Mouse (Mus musculus) midbrain, embryonic 13.5 days (tissue): Measurements from ENCODE around the gene Pelo. TPM values are rescaled to one million over a fixed set of nuclear protein-coding genes. Genes with fewer than 3 reads are reported as not detected.

Experiments
- ATAC-seq: fragments of 200-750 bp; cut with Nextera tagmentation; 2 replicates; pipeline ENCODE4 v1.8.0; 2017; ENCODE audit warnings: mild to moderate bottlenecking, moderate TSS enrichment, moderate library complexity
- H3K27ac ChIP-seq: fragments of 300-500 bp; sonication (generic); 2 replicates; pipeline ENCODE4 v1.5.1; 2015; ENCODE audit warnings: inconsistent platforms, mild to moderate bottlenecking, moderate library complexity
- H3K27me3 ChIP-seq: fragments of 300-500 bp; sonication (generic); 2 replicates; pipeline ENCODE4 v1.6.1; 2015; ENCODE audit warnings: mild to moderate bottlenecking, inconsistent platforms
- H3K36me3 ChIP-seq: fragments of 300-500 bp; sonication (generic); 2 replicates; pipeline ENCODE4 v1.6.1; 2015; ENCODE audit warnings: mild to moderate bottlenecking, inconsistent platforms
- H3K4me1 ChIP-seq: fragments of 300-500 bp; sonication (generic); replicated peaks from 2 replicates; pipeline ENCODE4 v1.6.1; 2015; ENCODE audit warnings: inconsistent platforms
- H3K4me2 ChIP-seq: fragments of 300-500 bp; sonication (generic); replicated peaks from 2 replicates; pipeline ENCODE4 v1.6.1; 2015; ENCODE audit warnings: moderate library complexity, mild to moderate bottlenecking, inconsistent platforms
- H3K4me3 ChIP-seq: fragments of 300-500 bp; sonication (generic); replicated peaks from 2 replicates; pipeline ENCODE4 v1.5.1; 2015; ENCODE audit warnings: mild to moderate bottlenecking, inconsistent platforms
- H3K9ac ChIP-seq: fragments of 300-500 bp; sonication (generic); replicated peaks from 2 replicates; pipeline ENCODE4 v1.6.1; 2015; ENCODE audit warnings: mild to moderate bottlenecking, inconsistent platforms
- H3K9me3 ChIP-seq: fragments of 300-500 bp; sonication (generic); 2 replicates; pipeline ENCODE4 v1.6.1; 2016; ENCODE audit warnings: mild to moderate bottlenecking, inconsistent platforms
- WGBS: fragments of 180-500 bp; shearing (Covaris S2); methylation state at CpG from one replicate; pipeline ENCODE4 v1.1.7; 2015; 5-methylcytosine and 5-hydroxymethylcytosine counted together
- polyA plus RNA-seq: library from polyadenylated mRNA; unstranded; fragments of >200 nt; fragmentation: Nextera tagmentation; extraction: Ambion mirVana; gene quantifications from 2 replicates; pipeline ENCODE4 v1.2.1, GENCODE M21; 2015

Gene Pelo
- polyA plus RNA-seq, 1 experiment from 2014 or later, result 4.4 TPM

DNA sequence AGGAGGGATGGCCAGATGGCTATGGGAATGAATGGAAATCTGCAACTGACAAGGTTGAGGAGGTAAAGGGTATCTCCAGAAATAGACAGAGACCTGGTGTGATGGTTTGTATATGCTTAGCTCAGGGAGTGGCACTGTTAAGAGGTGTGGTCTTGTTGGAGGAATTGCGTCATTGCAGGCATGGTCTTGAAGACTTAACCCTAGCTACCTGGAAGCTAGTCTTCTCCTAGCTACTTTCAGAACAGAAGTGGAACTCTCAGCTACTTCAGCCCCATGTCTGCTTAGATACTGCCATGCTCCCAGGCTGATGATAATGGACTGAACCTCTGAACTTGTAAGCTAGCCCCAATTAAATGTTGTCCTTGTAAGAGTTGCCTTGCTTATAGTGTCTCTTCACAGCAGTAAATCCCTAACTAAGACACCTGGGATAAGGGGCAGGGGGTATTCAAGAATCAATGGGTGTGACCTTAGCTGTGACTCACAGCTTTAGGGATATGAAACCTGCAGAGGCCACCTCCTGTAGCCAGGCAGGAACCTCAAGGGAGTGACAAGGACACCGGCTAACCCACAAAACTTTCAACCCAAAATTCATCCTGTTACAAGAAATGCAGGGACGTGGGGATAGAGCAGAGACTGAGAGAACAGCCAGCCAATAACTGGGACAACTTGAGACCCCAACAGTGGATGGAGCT lies 27.1 kb upstream of the Pelo start:
- no peaks in the 10 kb centered on the region for H3K9me3 ChIP-seq
- H3K27me3 ChIP-seq, result no peaks in the 10 kb centered on the region
- no peak for ATAC-seq
- no peaks in the 10 kb centered on the region for H3K4me1 ChIP-seq
- no peak overlapping the region for H3K4me2 ChIP-seq
- no peaks in the 10 kb centered on the region for H3K36me3 ChIP-seq
- 89% methylated on average over 3 of the region's 3 CpGs for WGBS
- no peak overlapping the region for H3K4me3 ChIP-seq
- H3K27ac ChIP-seq, result no peak overlapping the region
- no peak overlapping the region for H3K9ac ChIP-seq

DNA sequence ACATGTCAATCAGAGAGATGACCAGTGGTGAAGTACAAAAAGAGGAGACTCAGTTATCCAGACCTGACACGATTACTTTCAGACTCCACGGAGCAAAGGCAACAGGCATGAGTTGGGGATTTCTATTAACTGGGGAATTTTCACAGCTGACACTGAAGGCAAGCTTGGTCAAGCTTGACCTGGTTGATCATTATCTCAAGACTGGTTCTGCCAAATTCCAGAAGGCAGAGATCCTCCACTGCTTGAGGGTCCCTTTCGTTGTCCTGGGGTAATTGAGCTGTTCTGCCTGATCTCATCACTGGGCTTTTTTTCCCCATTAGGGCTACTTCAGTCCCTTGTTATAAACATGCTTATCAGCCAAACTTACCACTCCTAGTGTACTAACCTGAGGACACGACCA lies 19.6 kb upstream of the Pelo start:
- no peak overlapping the region for H3K9ac ChIP-seq
- no peak overlapping the region for H3K4me3 ChIP-seq
- no peaks in the 10 kb centered on the region for H3K4me1 ChIP-seq
- no peaks in the 10 kb centered on the region for H3K9me3 ChIP-seq
- no peak overlapping the region for H3K4me2 ChIP-seq
- WGBS, result 83% methylated on average over 4 of the region's 4 CpGs
- no peak overlapping the region for H3K27ac ChIP-seq
- no peak for ATAC-seq
- no peaks in the 10 kb centered on the region for H3K36me3 ChIP-seq
- no peaks in the 10 kb centered on the region for H3K27me3 ChIP-seq

DNA sequence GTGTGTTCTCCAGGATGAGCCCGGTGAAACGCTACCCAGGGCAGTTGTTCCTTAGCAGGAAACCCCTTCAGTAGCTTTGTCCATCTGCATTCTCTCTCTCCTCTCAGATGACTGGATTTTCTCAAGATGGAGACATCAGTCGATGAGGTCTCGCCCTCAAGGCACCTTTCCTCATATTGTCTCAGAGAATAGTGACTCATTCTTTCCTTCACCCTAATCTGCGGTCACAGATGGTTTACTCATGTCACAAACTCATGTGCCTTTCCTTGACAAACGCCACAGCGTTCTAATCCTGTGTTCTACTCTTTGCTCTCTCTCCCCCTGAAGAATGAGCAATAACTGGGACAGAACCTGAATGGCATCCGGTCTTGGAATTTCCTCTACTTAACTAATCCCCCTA lies 17.4 kb upstream of the Pelo start:
- ATAC-seq, result no peak
- Histone ChIP-seq H3K27me3 (peaks cover 4% of the 10 kb centered on the region), H3K4me3 (no peak overlapping the region), H3K27ac (no peak overlapping the region), H3K4me2 (no peak overlapping the region), H3K9me3 (no peaks in the 10 kb centered on the region), H3K9ac (no peak overlapping the region), H3K4me1 (no peaks in the 10 kb centered on the region), H3K36me3 (no peaks in the 10 kb centered on the region)
- 80% methylated on average over 8 of the region's 8 CpGs for WGBS

DNA sequence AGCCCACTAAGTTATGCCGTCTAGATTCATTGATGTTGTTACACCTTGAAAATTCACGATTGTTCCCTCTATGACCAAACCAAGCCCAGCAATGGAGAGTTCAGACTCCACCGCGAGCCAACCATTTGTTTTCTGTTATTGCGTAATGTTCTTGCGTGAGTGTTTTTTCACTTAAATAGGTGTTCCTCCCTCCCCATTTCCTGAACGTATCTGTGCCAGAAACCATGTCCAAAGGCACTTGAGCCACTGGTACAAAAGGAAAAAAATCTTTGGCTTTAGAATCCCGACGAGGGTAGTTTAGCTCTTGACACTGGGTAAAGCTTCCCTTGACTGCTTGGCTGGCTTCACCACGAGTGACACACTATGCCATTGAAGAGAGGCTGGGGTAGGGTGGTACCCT lies 16.2 kb upstream of the Pelo start:
- Histone ChIP-seq H3K4me2 (no peak overlapping the region), H3K9me3 (no peaks in the 10 kb centered on the region), H3K9ac (no peak overlapping the region), H3K4me1 (peaks cover 9% of the 10 kb centered on the region), H3K4me3 (no peak overlapping the region), H3K27ac (no peak overlapping the region), H3K27me3 (peaks cover 12% of the 10 kb centered on the region), H3K36me3 (no peaks in the 10 kb centered on the region)
- WGBS, result 91% methylated on average over 10 of the region's 10 CpGs
- no peak for ATAC-seq

DNA sequence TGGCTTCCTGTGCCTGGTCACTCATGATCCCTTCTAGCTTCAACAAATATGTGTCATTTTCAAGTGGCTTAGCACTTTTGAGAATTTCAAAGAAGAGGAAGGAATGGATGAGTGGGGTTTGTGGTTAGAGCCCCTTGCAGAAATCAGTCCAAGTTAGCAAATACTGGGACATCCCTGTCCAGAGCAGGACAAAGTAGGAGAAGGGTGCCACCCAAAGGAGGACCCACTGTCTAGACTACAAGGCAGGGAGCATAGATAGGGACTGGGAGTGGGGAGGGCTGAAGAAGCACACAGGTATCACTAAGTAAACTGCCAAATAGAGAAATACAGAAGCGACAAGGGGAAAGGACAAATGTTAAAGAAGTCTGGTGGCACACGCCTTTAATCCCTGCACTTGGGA lies 12.8 kb upstream of the Pelo start:
- Histone ChIP-seq H3K9me3 (no peaks in the 10 kb centered on the region), H3K4me2 (no peak overlapping the region), H3K36me3 (no peaks in the 10 kb centered on the region), H3K27me3 (peaks cover 37% of the 10 kb centered on the region), H3K4me3 (no peak overlapping the region), H3K4me1 (peaks cover 10% of the 10 kb centered on the region), H3K9ac (no peak overlapping the region), H3K27ac (no peak overlapping the region)
- 97% methylated on average over 2 of the region's 2 CpGs for WGBS
- ATAC-seq, result no peak

DNA sequence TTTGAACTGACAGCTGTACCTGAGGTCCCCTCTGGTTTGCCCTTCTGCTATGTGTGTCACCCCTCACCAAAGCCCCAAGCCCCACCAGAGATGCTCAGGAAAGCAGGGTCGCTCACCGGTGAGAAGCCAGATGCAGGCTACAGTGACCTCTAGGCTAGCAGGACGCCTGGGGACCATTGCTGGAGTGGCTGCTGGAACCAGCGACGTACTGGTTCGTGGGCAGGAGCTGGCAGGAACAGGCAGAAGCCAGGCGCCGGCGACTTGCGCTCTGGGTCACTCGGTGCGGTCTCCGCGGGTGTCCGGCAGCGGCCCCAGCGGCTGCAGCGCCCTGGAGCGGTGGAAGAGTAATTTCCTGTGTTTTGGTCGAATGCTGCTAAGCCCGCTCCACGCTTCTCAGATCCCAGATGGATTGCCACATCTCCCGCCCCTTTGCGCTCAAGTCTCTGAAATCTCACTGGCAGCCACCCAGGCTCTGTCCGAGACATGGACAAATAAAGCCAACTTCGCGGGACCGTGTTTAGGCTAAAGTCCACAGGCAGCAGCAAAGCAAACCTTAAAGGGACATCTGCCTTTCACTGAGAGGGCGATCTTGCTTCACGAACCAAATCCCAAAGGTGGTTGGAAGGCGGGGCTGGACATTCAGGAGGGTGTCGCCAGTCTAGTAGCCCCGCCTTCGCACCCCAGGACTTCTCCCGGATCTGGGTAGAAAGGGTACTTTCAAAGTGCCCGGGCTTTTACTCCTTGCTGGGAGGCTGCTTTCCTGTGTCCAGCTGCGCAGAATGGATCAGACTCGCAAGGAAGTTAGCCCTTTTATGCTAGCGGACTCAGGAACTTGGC lies 11.6 kb upstream of the Pelo start, which contains the start of the genes Gm49395 and Itga1:
Gm49395 (minus strand) TSS at position 567 of the 837 bp plus-strand sequence.
Itga1 (minus strand) TSS at position 610 of the 837 bp plus-strand sequence.
- H3K27me3 ChIP-seq, result peaks cover 37% of the 10 kb centered on the region
- no peak within 1 kb of the TSS for H3K27ac ChIP-seq
- peak within 1 kb of the TSS; percentile 61 for H3K9ac ChIP-seq
- H3K4me1 ChIP-seq, result peaks cover 10% of the 10 kb centered on the region
- no peaks in the 10 kb centered on the region for H3K36me3 ChIP-seq
- peak; percentile 75 for ATAC-seq
- H3K4me3 ChIP-seq, result peak within 1 kb of the TSS; percentile 50
- H3K9me3 ChIP-seq, result no peaks in the 10 kb centered on the region
- H3K4me2 ChIP-seq, result peak within 1 kb of the TSS; percentile 88
- under 1% methylated on average over 39 of the region's 39 CpGs for WGBS

DNA sequence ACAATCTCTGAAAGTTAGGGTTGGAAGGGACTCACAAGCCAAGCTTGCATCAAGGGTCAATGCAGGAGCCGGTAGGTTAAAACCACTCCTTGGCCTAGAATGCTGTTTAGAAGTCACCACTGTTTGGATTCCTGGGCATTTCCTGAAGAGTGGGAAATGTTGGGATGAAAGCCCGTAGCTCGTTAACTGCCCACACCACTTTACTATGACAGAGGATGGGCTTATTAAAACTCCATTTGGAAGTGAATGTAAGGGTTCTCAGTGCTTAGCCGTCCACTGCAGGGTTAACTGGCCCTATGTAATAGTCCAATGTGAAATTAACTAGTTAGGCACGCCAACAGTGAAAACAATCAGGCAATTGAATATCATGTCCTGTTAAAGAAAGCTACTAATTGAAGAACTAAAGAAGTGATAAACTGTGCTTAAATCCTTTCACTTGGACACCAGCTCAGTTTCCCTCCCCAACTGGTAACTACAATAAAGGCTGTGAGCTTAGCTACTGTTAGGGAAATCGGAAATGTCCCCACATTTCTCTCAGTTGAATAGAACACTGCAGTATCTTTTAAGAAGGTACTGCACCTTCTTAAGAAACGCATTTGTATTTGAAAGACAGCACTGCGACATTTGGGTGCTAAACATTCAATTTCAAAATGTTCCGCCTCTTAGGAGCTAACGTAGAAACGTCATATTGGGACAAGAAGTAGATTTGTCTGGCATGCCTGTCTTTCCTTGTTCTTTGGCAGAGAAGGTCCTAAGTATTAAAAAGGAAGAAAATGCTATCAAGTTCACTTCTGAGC lies 10.6 kb upstream of the Pelo start:
- no peak overlapping the region for H3K27ac ChIP-seq
- ATAC-seq, result no peak
- no peaks in the 10 kb centered on the region for H3K36me3 ChIP-seq
- WGBS, result 31% methylated on average over 11 of the region's 11 CpGs
- H3K9me3 ChIP-seq, result no peaks in the 10 kb centered on the region
- peak overlapping the region; percentile 88 for H3K4me2 ChIP-seq
- H3K9ac ChIP-seq, result no peak overlapping the region
- peaks cover 37% of the 10 kb centered on the region for H3K27me3 ChIP-seq
- peaks cover 10% of the 10 kb centered on the region for H3K4me1 ChIP-seq
- H3K4me3 ChIP-seq, result peak overlapping the region; percentile 50; the same call in 1 of the 2 replicates

DNA sequence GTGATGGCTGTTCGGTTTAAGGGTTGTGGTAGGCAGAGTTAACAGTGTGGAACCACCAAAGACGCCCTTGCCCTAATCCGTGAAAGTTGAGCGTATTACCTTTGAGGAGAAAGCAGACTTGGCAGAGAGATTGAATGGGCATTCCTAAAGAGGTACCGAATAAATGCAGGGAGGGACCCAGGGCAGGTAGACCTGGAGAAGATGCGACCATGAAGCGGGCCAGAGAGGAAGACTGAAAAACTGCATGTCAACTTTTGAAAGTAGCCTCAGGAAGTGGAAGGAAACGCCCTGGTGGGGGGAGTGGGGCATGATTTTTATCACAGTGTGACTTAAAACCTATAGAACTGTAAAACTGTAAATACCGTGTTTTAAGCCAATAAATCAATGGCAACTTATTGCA lies 9.4 kb upstream of the Pelo start:
- H3K4me2 ChIP-seq, result no peak overlapping the region
- H3K27me3 ChIP-seq, result peaks cover 37% of the 10 kb centered on the region
- no peaks in the 10 kb centered on the region for H3K9me3 ChIP-seq
- no peak overlapping the region for H3K4me3 ChIP-seq
- no peak overlapping the region for H3K9ac ChIP-seq
- H3K27ac ChIP-seq, result no peak overlapping the region
- peaks cover 10% of the 10 kb centered on the region for H3K4me1 ChIP-seq
- 85% methylated on average over 9 of the region's 9 CpGs for WGBS
- no peak for ATAC-seq
- no peaks in the 10 kb centered on the region for H3K36me3 ChIP-seq

DNA sequence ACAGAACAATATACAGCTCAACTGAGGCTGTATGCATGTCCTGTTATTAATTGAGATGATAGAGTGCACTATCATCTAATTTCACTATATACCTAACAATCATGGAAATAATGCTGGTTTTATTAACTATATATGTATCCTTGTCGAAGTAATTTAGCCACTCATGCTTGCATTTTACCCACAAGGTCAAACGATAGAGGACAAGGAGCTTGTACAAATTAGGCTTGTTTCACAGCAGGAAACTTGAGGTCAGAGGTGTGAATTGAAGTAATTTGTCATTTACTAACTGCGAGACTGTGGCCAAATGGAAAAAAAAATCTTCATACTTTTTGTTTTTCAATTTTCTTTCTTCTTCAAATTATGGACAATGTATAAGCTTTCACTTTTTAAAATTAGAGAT lies 8.2 kb upstream of the Pelo start:
- Histone ChIP-seq H3K9me3 (no peaks in the 10 kb centered on the region), H3K9ac (no peak overlapping the region), H3K27ac (no peak overlapping the region), H3K36me3 (no peaks in the 10 kb centered on the region), H3K4me2 (no peak overlapping the region), H3K27me3 (peaks cover 37% of the 10 kb centered on the region), H3K4me3 (no peak overlapping the region), H3K4me1 (peaks cover 10% of the 10 kb centered on the region)
- WGBS, result 87% methylated on average over 3 of the region's 3 CpGs
- no peak for ATAC-seq

DNA sequence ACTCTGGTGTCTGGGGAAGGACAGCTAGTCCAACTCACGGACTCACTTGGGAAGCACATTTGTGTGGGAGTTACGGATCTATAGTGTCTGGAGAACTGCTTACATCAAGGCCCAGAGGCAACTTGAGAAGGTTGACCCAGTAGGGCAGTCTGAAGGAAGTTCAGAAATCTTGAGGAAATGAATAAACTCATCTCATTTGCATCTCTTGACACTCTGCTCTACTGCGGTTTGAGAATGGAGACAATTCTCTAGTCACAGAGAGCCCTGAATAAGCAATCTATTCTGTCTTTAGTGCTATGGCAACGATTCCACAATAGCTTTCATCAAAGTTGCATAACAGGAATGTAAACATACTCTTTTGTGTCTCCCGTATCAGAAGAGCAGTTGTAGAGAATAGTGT lies 7.0 kb upstream of the Pelo start:
- ATAC-seq, result no peak
- Histone ChIP-seq H3K9me3 (no peaks in the 10 kb centered on the region), H3K27ac (no peak overlapping the region), H3K9ac (no peak overlapping the region), H3K27me3 (peaks cover 32% of the 10 kb centered on the region), H3K4me3 (no peak overlapping the region), H3K4me1 (peaks cover 7% of the 10 kb centered on the region), H3K4me2 (no peak overlapping the region), H3K36me3 (no peaks in the 10 kb centered on the region)
- 55% methylated on average over 5 of the region's 5 CpGs for WGBS

DNA sequence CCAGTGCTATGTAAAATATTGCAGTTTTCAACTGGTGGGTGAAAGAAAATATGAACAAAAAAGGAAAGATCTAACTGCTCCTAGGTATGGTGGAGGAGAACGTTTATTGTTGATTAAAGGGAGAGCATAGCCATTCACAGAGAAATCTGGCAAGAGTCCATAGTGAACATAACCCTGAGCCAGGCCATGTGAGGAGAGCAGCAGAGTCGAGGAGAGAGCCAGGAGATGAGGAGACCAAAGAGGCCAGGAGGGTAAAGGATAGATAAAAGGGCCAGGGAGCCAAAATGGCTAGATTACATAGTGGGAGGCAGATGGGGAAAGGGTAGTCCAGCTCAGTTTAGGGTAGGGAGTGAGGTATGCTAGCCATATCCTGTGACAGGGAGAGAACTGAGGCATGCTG lies 6.2 kb upstream of the Pelo start:
- H3K27ac ChIP-seq, result no peak overlapping the region
- no peaks in the 10 kb centered on the region for H3K9me3 ChIP-seq
- H3K4me2 ChIP-seq, result no peak overlapping the region
- H3K27me3 ChIP-seq, result peaks cover 25% of the 10 kb centered on the region
- 67% methylated on average over 2 of the region's 2 CpGs for WGBS
- no peaks in the 10 kb centered on the region for H3K36me3 ChIP-seq
- no peak overlapping the region for H3K4me3 ChIP-seq
- H3K9ac ChIP-seq, result no peak overlapping the region
- no peak for ATAC-seq
- H3K4me1 ChIP-seq, result peaks cover 1% of the 10 kb centered on the region; the same call in 1 of the 2 replicates

DNA sequence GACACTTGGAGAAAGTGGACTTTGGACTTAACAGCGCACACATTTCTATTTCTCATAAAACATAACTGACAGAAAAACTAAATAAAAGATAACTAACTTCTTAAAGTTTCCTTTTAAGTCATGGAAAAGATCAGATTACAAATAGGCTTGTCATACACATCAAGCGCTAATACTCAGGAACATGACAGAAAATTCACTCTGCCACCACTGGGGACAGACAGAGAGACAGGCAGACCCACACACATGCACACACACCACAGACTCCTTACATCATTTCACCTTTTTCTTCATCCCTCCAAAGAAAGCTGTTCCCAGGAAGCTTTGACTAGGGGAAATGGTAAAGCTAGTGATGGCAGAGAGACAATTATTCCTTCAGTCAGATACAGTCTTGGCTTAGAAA lies 5.4 kb upstream of the Pelo start:
- H3K36me3 ChIP-seq, result no peaks in the 10 kb centered on the region
- H3K9ac ChIP-seq, result no peak overlapping the region
- H3K27ac ChIP-seq, result no peak overlapping the region
- H3K9me3 ChIP-seq, result no peaks in the 10 kb centered on the region
- H3K27me3 ChIP-seq, result peaks cover 17% of the 10 kb centered on the region
- no peak for ATAC-seq
- no peak overlapping the region for H3K4me2 ChIP-seq
- 92% methylated on average over 2 of the region's 2 CpGs for WGBS
- H3K4me3 ChIP-seq, result no peak overlapping the region
- H3K4me1 ChIP-seq, result peaks cover 8% of the 10 kb centered on the region
